Mouse (Mus musculus): Measurements from ENCODE around the gene Abca13.

DNA sequence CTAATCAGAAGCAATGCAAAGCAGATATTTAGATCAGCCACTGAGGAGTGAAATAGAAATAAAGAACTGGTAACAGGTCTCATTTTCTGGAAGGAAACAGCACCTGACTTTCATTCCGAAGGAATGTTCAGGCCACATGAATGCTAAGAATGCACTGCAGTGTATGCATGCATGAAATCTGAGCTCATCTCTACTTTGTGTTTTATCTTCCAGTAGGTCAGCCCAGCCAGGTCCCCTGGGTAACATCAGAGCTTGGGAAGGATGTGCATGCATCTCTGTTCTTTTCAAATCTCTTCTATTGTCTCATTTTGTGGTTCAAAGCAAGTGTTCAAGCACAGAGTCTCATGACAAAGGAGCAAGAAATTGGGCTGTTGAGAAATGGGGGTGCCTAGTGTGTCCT, 346.6 kb downstream of the Abca13 start:
- TF ChIP-seq CTCF (IDR thresholded peaks at IDR 0.05; ENCODE audit: control insufficient read depth, insufficient read depth, low read length) (no peak), POLR2A (IDR thresholded peaks at IDR 0.05; ENCODE audit: borderline replicate concordance, control insufficient read depth, low read depth, low read length) (no peak)
